Mouse (Mus musculus): ENCODE results near the gene Lyzl6. TPM values are rescaled to one million over a fixed set of nuclear protein-coding genes. Genes with fewer than 3 reads are reported as not detected.

Lyzl6 gene
- polyA plus RNA-seq, 1 experiment from 2014 or later, result not detected

GRCm38 (mm10) chr11:103658189-103658588, 19.5 kb upstream of the Lyzl6 start:
- Histone ChIP-seq H3K9ac (no peak overlapping the region), H3K27me3 (peaks cover 57% of the 10 kb centered on the region), H3K4me1 (no peaks in the 10 kb centered on the region), H3K4me2 (no peak overlapping the region), H3K36me3 (ENCODE audit: poor library complexity, severe bottlenecking) (no peaks in the 10 kb centered on the region), H3K4me3 (no peak overlapping the region), H3K27ac (no peak overlapping the region), H3K9me3 (replicated peaks) (no peaks in the 10 kb centered on the region)
- ATAC-seq, result no peak
- WGBS, result 70% methylated on average over 7 of the region's 7 CpGs

- H3K4me3 ChIP-seq, result no peak overlapping the region
- H3K4me1 ChIP-seq, result no peaks in the 10 kb centered on the region
- no peak overlapping the region for H3K27ac ChIP-seq
- no peak for ATAC-seq
- H3K9ac ChIP-seq, result no peak overlapping the region
- H3K9me3 ChIP-seq (replicated peaks), result no peaks in the 10 kb centered on the region
- WGBS, result 6% methylated on average over 3 of the region's 3 CpGs
- H3K36me3 ChIP-seq (ENCODE audit: poor library complexity, severe bottlenecking), result no peaks in the 10 kb centered on the region
- no peak overlapping the region for H3K4me2 ChIP-seq
- H3K27me3 ChIP-seq, result peaks cover 69% of the 10 kb centered on the region
These were observed 17.8 kb upstream of the Lyzl6 start for GRCm38 (mm10) chr11:103656520-103656919.

- Histone ChIP-seq H3K27ac (no peak overlapping the region), H3K9ac (no peak overlapping the region), H3K36me3 (ENCODE audit: poor library complexity, severe bottlenecking) (no peaks in the 10 kb centered on the region), H3K4me2 (no peak overlapping the region), H3K4me3 (no peak overlapping the region), H3K9me3 (replicated peaks) (no peaks in the 10 kb centered on the region), H3K4me1 (peaks cover 11% of the 10 kb centered on the region), H3K27me3 (peaks cover 92% of the 10 kb centered on the region)
- WGBS, result 75% methylated on average over 10 of the region's 10 CpGs
- ATAC-seq, result no peak
These were observed 14.8 kb upstream of the Lyzl6 start for GRCm38 (mm10) chr11:103653359-103653965.

- peaks cover 14% of the 10 kb centered on the region for H3K4me1 ChIP-seq
- H3K4me2 ChIP-seq, result no peak overlapping the region
- no peak overlapping the region for H3K9ac ChIP-seq
- ATAC-seq, result no peak
- 81% methylated on average over 6 of the region's 6 CpGs for WGBS
- no peaks in the 10 kb centered on the region for H3K9me3 ChIP-seq (replicated peaks)
- no peak overlapping the region for H3K27ac ChIP-seq
- no peak overlapping the region for H3K4me3 ChIP-seq
- H3K27me3 ChIP-seq, result peaks cover 96% of the 10 kb centered on the region
- no peaks in the 10 kb centered on the region for H3K36me3 ChIP-seq (ENCODE audit: poor library complexity, severe bottlenecking)
These were observed 12.7 kb upstream of the Lyzl6 start for GRCm38 (mm10) chr11:103651426-103651825.

GRCm38 (mm10) chr11:103649983-103650493, 11.3 kb upstream of the Lyzl6 start:
- no peaks in the 10 kb centered on the region for H3K9me3 ChIP-seq (replicated peaks)
- peaks cover 96% of the 10 kb centered on the region for H3K27me3 ChIP-seq
- no peak for ATAC-seq
- no peak overlapping the region for H3K27ac ChIP-seq
- no peaks in the 10 kb centered on the region for H3K36me3 ChIP-seq (ENCODE audit: poor library complexity, severe bottlenecking)
- H3K4me2 ChIP-seq, result peak overlapping the region; percentile 62
- peaks cover 14% of the 10 kb centered on the region for H3K4me1 ChIP-seq
- peak overlapping the region; percentile 38 for H3K4me3 ChIP-seq
- H3K9ac ChIP-seq, result no peak overlapping the region
- WGBS, result 1% methylated on average over 37 of the region's 37 CpGs

GRCm38 (mm10) chr11:103649301-103649982, 10.8 kb upstream of the Lyzl6 start, which contains the start of gene Rprml:
Gene Rprml, plus strand, starts transcription at chr11:103649570.
- Histone ChIP-seq H3K9me3 (replicated peaks) (no peaks in the 10 kb centered on the region), H3K27me3 (peaks cover 90% of the 10 kb centered on the region), H3K9ac (no peak within 1 kb of the TSS), H3K36me3 (ENCODE audit: poor library complexity, severe bottlenecking) (no peaks in the 10 kb centered on the region), H3K27ac (no peak within 1 kb of the TSS), H3K4me3 (peak within 1 kb of the TSS; percentile 38), H3K4me2 (peak within 1 kb of the TSS; percentile 62), H3K4me1 (peaks cover 14% of the 10 kb centered on the region)
- under 1% methylated on average over 62 of the region's 71 CpGs for WGBS
- no peak for ATAC-seq

- WGBS, result 22% methylated on average over 7 of the region's 7 CpGs
- Histone ChIP-seq H3K27ac (no peak overlapping the region), H3K4me2 (no peak overlapping the region), H3K27me3 (peaks cover 83% of the 10 kb centered on the region), H3K4me1 (peaks cover 14% of the 10 kb centered on the region), H3K4me3 (no peak overlapping the region), H3K9me3 (replicated peaks) (no peaks in the 10 kb centered on the region), H3K9ac (no peak overlapping the region), H3K36me3 (ENCODE audit: poor library complexity, severe bottlenecking) (no peaks in the 10 kb centered on the region)
- ATAC-seq, result no peak
These were observed 10.0 kb upstream of the Lyzl6 start for GRCm38 (mm10) chr11:103648656-103649055.

GRCm38 (mm10) chr11:103647921-103648620, 9.4 kb upstream of the Lyzl6 start:
- 9% methylated on average over 11 of the region's 11 CpGs for WGBS
- no peak overlapping the region for H3K4me3 ChIP-seq
- no peak overlapping the region for H3K27ac ChIP-seq
- H3K4me2 ChIP-seq, result no peak overlapping the region
- H3K9ac ChIP-seq, result no peak overlapping the region
- H3K27me3 ChIP-seq, result peaks cover 77% of the 10 kb centered on the region
- no peak for ATAC-seq
- peaks cover 14% of the 10 kb centered on the region for H3K4me1 ChIP-seq
- H3K9me3 ChIP-seq (replicated peaks), result no peaks in the 10 kb centered on the region
- H3K36me3 ChIP-seq (ENCODE audit: poor library complexity, severe bottlenecking), result no peaks in the 10 kb centered on the region

- ATAC-seq, result no peak
- H3K36me3 ChIP-seq (ENCODE audit: poor library complexity, severe bottlenecking), result no peaks in the 10 kb centered on the region
- H3K4me1 ChIP-seq, result peaks cover 14% of the 10 kb centered on the region
- no peaks in the 10 kb centered on the region for H3K9me3 ChIP-seq (replicated peaks)
- no peak overlapping the region for H3K4me2 ChIP-seq
- 91% methylated on average over 6 of the region's 6 CpGs for WGBS
- no peak overlapping the region for H3K9ac ChIP-seq
- H3K4me3 ChIP-seq, result no peak overlapping the region
- no peak overlapping the region for H3K27ac ChIP-seq
- peaks cover 69% of the 10 kb centered on the region for H3K27me3 ChIP-seq
These were observed 7.6 kb upstream of the Lyzl6 start for GRCm38 (mm10) chr11:103646301-103646700.

GRCm38 (mm10) chr11:103645731-103646130, 7.0 kb upstream of the Lyzl6 start:
- Histone ChIP-seq H3K4me3 (no peak overlapping the region), H3K27me3 (peaks cover 68% of the 10 kb centered on the region), H3K4me2 (no peak overlapping the region), H3K27ac (no peak overlapping the region), H3K9ac (no peak overlapping the region), H3K4me1 (peaks cover 14% of the 10 kb centered on the region), H3K36me3 (ENCODE audit: poor library complexity, severe bottlenecking) (no peaks in the 10 kb centered on the region), H3K9me3 (replicated peaks) (no peaks in the 10 kb centered on the region)
- ATAC-seq, result no peak
- WGBS, result 89% methylated on average over 8 of the region's 8 CpGs

- H3K4me3 ChIP-seq, result no peak overlapping the region
- ATAC-seq, result no peak
- H3K4me1 ChIP-seq, result 0 out of 2 replicates have a peak, but pooled peaks cover 1% of the 10 kb centered on the region
- no peaks in the 10 kb centered on the region for H3K9me3 ChIP-seq (replicated peaks)
- no peaks in the 10 kb centered on the region for H3K36me3 ChIP-seq (ENCODE audit: poor library complexity, severe bottlenecking)
- H3K27me3 ChIP-seq, result peaks cover 65% of the 10 kb centered on the region
- H3K4me2 ChIP-seq, result no peak overlapping the region
- WGBS, result 66% methylated on average over 9 of the region's 9 CpGs
- no peak overlapping the region for H3K27ac ChIP-seq
- H3K9ac ChIP-seq, result no peak overlapping the region
These were observed 4.5 kb upstream of the Lyzl6 start for GRCm38 (mm10) chr11:103643211-103643610.

- WGBS, result 4% methylated on average over 10 of the region's 10 CpGs
- Histone ChIP-seq H3K27ac (no peak overlapping the region), H3K4me2 (peak overlapping the region; percentile 2; the same call in 1 of the 2 replicates), H3K36me3 (ENCODE audit: poor library complexity, severe bottlenecking) (no peaks in the 10 kb centered on the region), H3K4me3 (no peak overlapping the region), H3K4me1 (no peaks in the 10 kb centered on the region), H3K27me3 (peaks cover 38% of the 10 kb centered on the region), H3K9me3 (replicated peaks) (no peaks in the 10 kb centered on the region), H3K9ac (no peak overlapping the region)
- ATAC-seq, result no peak
These were observed 787 bp upstream of the Lyzl6 start for GRCm38 (mm10) chr11:103639407-103639946.

All from forebrain, embryonic 13.5 days (tissue).